Comparison of ENCODE assay signal across 9 mouse cellular contexts in the genomic region with DNA sequence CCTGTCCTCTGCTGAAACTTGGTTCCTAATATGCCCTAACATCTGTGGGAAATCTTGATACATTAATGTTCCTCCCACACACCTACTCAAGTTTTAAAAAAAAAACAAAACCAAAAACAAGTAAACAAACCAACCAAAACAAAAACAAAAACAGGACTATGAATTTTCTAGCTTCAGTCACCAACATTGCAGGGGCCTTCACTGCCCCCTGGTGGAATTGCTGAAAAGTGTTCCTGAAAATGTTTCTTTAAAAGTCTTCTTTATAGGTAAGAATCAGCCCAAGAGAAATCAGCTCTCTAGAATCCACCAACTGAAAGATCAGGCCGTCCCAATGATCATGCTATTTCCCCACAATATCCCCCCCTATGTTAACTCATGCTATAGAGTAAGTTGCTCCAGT.
A peak's percentile ranks its signal among the peaks of the same experiment; 100 is the strongest.
DNase-seq lines count a peak whose midpoint lies in the region; ATAC-seq and TF ChIP-seq lines count a peak whose summit lies in the region.
"Had no signal": no experiment of that assay in that cellular context is flagged by ENCODE, and none has a peak within 500 bp of the region (broad histone marks: within the 10 kb centered on the region; RNA-seq: fewer than 3 reads in every experiment).

No protein-coding gene starts in this region.

- no peaks in the 10 kb centered on the region for H3K4me1 ChIP-seq in heart, adult 2 months (ENCODE audit: control insufficient read depth, insufficient read depth, low read length)
- no peaks in the 10 kb centered on the region for H3K4me1 ChIP-seq in liver, postnatal 0 days (ENCODE audit: insufficient read depth)
- H3K4me1 ChIP-seq: liver, embryonic 13.5 days had no signal

- H3K9ac ChIP-seq in heart, adult 2 months (ENCODE audit: low read depth, low read length) = no peak overlapping the region
- no peak overlapping the region for H3K9ac ChIP-seq in liver, postnatal 0 days (replicated peaks)
- H3K9ac ChIP-seq: liver, embryonic 13.5 days had no signal

- in situ Hi-C loops in Patski (cut with MboI; ENCODE audit: low pct_unique_long_range_greater_than_20kb) = no loop called here

- no peak overlapping the region for H3K4me2 ChIP-seq in liver, postnatal 0 days (ENCODE audit: low read depth, low read length)
- H3K4me2 ChIP-seq: liver, embryonic 13.5 days had no signal

- ATAC-seq in liver, postnatal 0 days = no peak
- no peak for ATAC-seq in Patski
- ATAC-seq in granulocyte monocyte progenitor cell, adult 5-6 weeks (replicated peaks; ENCODE audit: poor library complexity, severe bottlenecking) = 0 out of 2 replicates have a peak, but pooled peaks have one; percentile 52
- no peak for ATAC-seq in megakaryocyte-erythroid progenitor cell, adult 5-6 weeks (replicated peaks; ENCODE audit: low FRiP score, low TSS enrichment, poor library complexity, severe bottlenecking)

- no peaks in the 10 kb centered on the region for H3K36me3 ChIP-seq in heart, adult 2 months (ENCODE audit: control insufficient read depth, insufficient read depth, low read length)
- H3K36me3 ChIP-seq in liver, postnatal 0 days (replicated peaks; ENCODE audit: insufficient read depth, low read length) = no peaks in the 10 kb centered on the region
- H3K36me3 ChIP-seq: liver, embryonic 13.5 days had no signal

- no peaks in the 10 kb centered on the region for H3K79me2 ChIP-seq in heart, adult 2 months (replicated peaks; ENCODE audit: control insufficient read depth, insufficient read depth, low read length)

- peak; percentile 86 for TF ChIP-seq CTCF in heart, adult 2 months (IDR thresholded peaks at IDR 0.05)
- peak; percentile 69 for TF ChIP-seq CTCF in liver, postnatal 0 days (IDR thresholded peaks at IDR 0.05; ENCODE audit: low read depth)
- TF ChIP-seq CTCF in Patski (IDR thresholded peaks at IDR 0.05) = peak; percentile 70

- WGBS in heart, adult 2 months = 16% methylated on average over 1 of the region's 1 CpGs
- 20% methylated on average over 1 of the region's 1 CpGs for WGBS in liver, postnatal 0 days (ENCODE audit: insufficient replicate concordance)

- POLR2A ChIA-PET in Patski (lab: Charles Lee) = interaction anchor here (0.6 kb wide), 1 partner anchor 1009 kb away, joined by 3 read pairs; no protein-coding TSS in a partner anchor

- intact Hi-C loops in heart, adult 2 months (cut with DNase I) = loop anchor here (1.0 to 5.0 kb wide), 2 partner anchors 680 to 692 kb away; no protein-coding TSS in a partner anchor

- DNase-seq in heart, adult 2 months = no peak
- DNase-seq in heart, adult 9 months (ENCODE audit: low spot score in 2 of 2) = no peak
- DNase-seq in liver, postnatal 0 days = peak; percentile 22
- DNase-seq in liver (no peak), Patski (ENCODE audit: low read depth, low spot score) (no peak)
- DNase-seq in urinary bladder, postnatal 4 days (ENCODE audit: low spot score in 2 of 2) = no peak
- DNase-seq: liver, embryonic 13.5 days had no signal

- no peak for TF ChIP-seq EP300 in heart, adult 2 months (IDR thresholded peaks at IDR 0.05; ENCODE audit: insufficient read depth, low read depth, low read length)
- no peak for TF ChIP-seq EP300 in liver, postnatal 0 days (IDR thresholded peaks at IDR 0.05; ENCODE audit: low read depth)

- H3K27ac ChIP-seq in heart, adult 2 months = no peak overlapping the region
- no peak overlapping the region for H3K27ac ChIP-seq in liver, postnatal 0 days (ENCODE audit: low read depth)
- H3K27ac ChIP-seq: liver, embryonic 13.5 days had no signal

- no peak overlapping the region for H3K4me3 ChIP-seq in heart, adult 2 months
- H3K4me3 ChIP-seq in liver, postnatal 0 days (ENCODE audit: low read depth, low read length) = no peak overlapping the region
- H3K4me3 ChIP-seq: liver, embryonic 13.5 days had no signal

- H3K9me3 ChIP-seq in liver, postnatal 0 days (ENCODE audit: low read length) = no peaks in the 10 kb centered on the region; the same call in 1 of the 2 replicates
- H3K9me3 ChIP-seq: liver, embryonic 13.5 days had no signal

- H3K27me3 ChIP-seq in heart, adult 2 months (ENCODE audit: control insufficient read depth, insufficient read depth, low read length) = no peaks in the 10 kb centered on the region
- no peaks in the 10 kb centered on the region for H3K27me3 ChIP-seq in liver, postnatal 0 days (ENCODE audit: insufficient read depth, low read length)
- no peaks in the 10 kb centered on the region for H3K27me3 ChIP-seq in Patski
- H3K27me3 ChIP-seq: liver, embryonic 13.5 days had no signal

- CTCF ChIA-PET in Patski (lab: Charles Lee) = interaction anchor here (0.7 to 2.2 kb wide), 8 partner anchors 9 to 1306 kb away, joined by 3 to 13 read pairs (median 4); no protein-coding TSS in a partner anchor

- no peak for TF ChIP-seq POLR2A in heart, adult 2 months (IDR thresholded peaks at IDR 0.05; ENCODE audit: insufficient read depth, low read depth, low read length)
